Mouse (Mus musculus) E14TG2a.4 (cell line): ENCODE results near the gene L3mbtl3.

Experiments used
- CTCF ChIP-seq: conservative IDR thresholded peaks from 2 replicates; pipeline ENCODE4 v1.5.1; 2014; ENCODE audit warnings: low read length
- NANOG ChIP-seq: IDR thresholded peaks from 2 replicates; pipeline ENCODE4 v1.6.1; 2014; ENCODE audit warnings: borderline replicate concordance, low read length, mixed read lengths
- POU5F1 ChIP-seq: IDR thresholded peaks from 2 replicates; pipeline ENCODE4 v1.6.1; 2014; ENCODE audit warnings: low read length, borderline replicate concordance

DNA sequence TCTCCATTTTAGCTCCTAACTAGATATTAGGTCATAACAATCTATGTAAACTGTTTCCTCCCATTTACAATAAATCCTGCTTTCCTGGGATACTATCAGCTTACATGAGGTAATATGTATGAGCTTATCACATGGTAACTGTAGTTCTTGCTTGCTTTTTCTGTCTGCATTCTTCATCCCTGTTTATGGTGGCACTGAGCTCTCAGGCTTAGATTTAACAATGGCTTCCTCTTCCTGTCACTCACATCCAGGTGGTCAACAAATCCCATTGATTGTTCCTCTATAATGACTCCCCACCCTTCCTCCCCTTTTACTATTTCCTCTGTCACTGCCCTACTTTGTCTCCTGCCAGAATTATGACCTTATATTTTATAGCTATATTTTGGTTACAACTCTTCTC lies 12.9 kb upstream of the L3mbtl3 start:
- TF ChIP-seq CTCF (no peak), NANOG (no peak), POU5F1 (no peak)
